Mouse (Mus musculus) monocyte, adult 2 months (primary cell): Measurements from ENCODE around the gene Snrpn.
"Not testable (repeated sequence)": the region's sequence is repeated elsewhere in the genome, so short reads cannot be mapped to it uniquely, and the experiment has no call there.

Source experiments
- DNase-seq, 2 experiments: peaks; one replicate each; pipeline ENCODE4 v3.0.0; 2022; ENCODE audit warnings: low spot score in 2 of 2, low read depth in 1 of 2

Gene Snrpn

GRCm38 (mm10) chr7:60139742-60140480, at the start of gene Snrpn:
Gene Snrpn (minus strand): TSS chr7:60140219.
- no peak for DNase-seq

GRCm38 (mm10) chr7:60170250-60171185, 30.5 kb upstream of the Snrpn start:
- DNase-seq, result no peak

- no peak for DNase-seq
Observed at GRCm38 (mm10) chr7:60125332-60125731, 14.7 kb downstream of the Snrpn start.

GRCm38 (mm10) chr7:60123086-60123624, 16.9 kb downstream of the Snrpn start:
- DNase-seq, result not testable (repeated sequence)

- no peak for DNase-seq
Observed at GRCm38 (mm10) chr7:60122434-60123085, 17.5 kb downstream of the Snrpn start.

- no peak for DNase-seq
Observed at GRCm38 (mm10) chr7:60097154-60097859, 42.7 kb downstream of the Snrpn start.

GRCm38 (mm10) chr7:60076301-60076700, 63.7 kb downstream of the Snrpn start:
- DNase-seq, result no peak

GRCm38 (mm10) chr7:60047481-60048201, 92.4 kb downstream of the Snrpn start:
- DNase-seq, result no peak

- DNase-seq, result no peak
Observed at GRCm38 (mm10) chr7:60013186-60013585, 126.8 kb downstream of the Snrpn start.

- no peak for DNase-seq
Observed at GRCm38 (mm10) chr7:60007727-60008360, 132.2 kb downstream of the Snrpn start.

GRCm38 (mm10) chr7:60006262-60006661, 133.8 kb downstream of the Snrpn start:
- DNase-seq, result no peak

GRCm38 (mm10) chr7:60004606-60005330, 135.3 kb downstream of the Snrpn start, which contains the start of the genes Snurf and Gm38393:
Gene Snurf (minus strand): TSS chr7:60005049.
Gene Gm38393 (minus strand): TSS chr7:60005064.
- no peak for DNase-seq

GRCm38 (mm10) chr7:60003921-60004605, 136.0 kb downstream of the Snrpn start:
- no peak for DNase-seq

GRCm38 (mm10) chr7:60003006-60003865, 136.8 kb downstream of the Snrpn start:
- no peak for DNase-seq

- no peak for DNase-seq
Observed at GRCm38 (mm10) chr7:59978646-59979045, 161.4 kb downstream of the Snrpn start.
